Mouse (Mus musculus) stomach, embryonic 15.5 days (tissue): ENCODE results near the gene Tnfsf18. TPM values are rescaled to one million over a fixed set of nuclear protein-coding genes. Genes with fewer than 3 reads are reported as not detected.

Experiments used
- ATAC-seq: fragments of 200-750 bp; cut with Nextera tagmentation; 2 replicates; pipeline ENCODE4 v1.8.0; 2017; ENCODE audit warnings: low read depth, moderate number of reproducible peaks, moderate TSS enrichment; ENCODE audit not compliant: insufficient read depth, low FRiP score
- H3K27ac ChIP-seq: fragments of 300-500 bp; sonication (generic); 2 replicates; pipeline ENCODE4 v1.5.1; 2015; ENCODE audit warnings: mild to moderate bottlenecking, inconsistent platforms
- H3K27me3 ChIP-seq: fragments of 300-500 bp; sonication (generic); replicated peaks from 2 replicates; pipeline ENCODE4 v1.6.1; 2015; ENCODE audit warnings: inconsistent platforms
- H3K36me3 ChIP-seq: fragments of 300-500 bp; sonication (generic); 2 replicates; pipeline ENCODE4 v1.6.1; 2015; ENCODE audit warnings: inconsistent platforms
- H3K4me1 ChIP-seq: fragments of 300-500 bp; sonication (generic); 2 replicates; pipeline ENCODE4 v1.6.1; 2015; ENCODE audit warnings: inconsistent platforms
- H3K4me2 ChIP-seq: fragments of 300-500 bp; sonication (generic); 2 replicates; pipeline ENCODE4 v1.6.1; 2015; ENCODE audit warnings: mild to moderate bottlenecking, inconsistent platforms
- H3K4me3 ChIP-seq: fragments of 300-500 bp; sonication (generic); replicated peaks from 2 replicates; pipeline ENCODE4 v1.5.1; 2015; ENCODE audit warnings: inconsistent platforms
- H3K9ac ChIP-seq: fragments of 300-500 bp; sonication (generic); 2 replicates; pipeline ENCODE4 v1.6.1; 2015; ENCODE audit warnings: inconsistent platforms
- H3K9me3 ChIP-seq: fragments of 300-500 bp; sonication (generic); 2 replicates; pipeline ENCODE4 v1.6.1; 2016; ENCODE audit warnings: inconsistent platforms
- WGBS: fragments of 180-500 bp; shearing (Covaris S2); methylation state at CpG from one replicate; pipeline ENCODE4 v1.1.7; 2015; 5-methylcytosine and 5-hydroxymethylcytosine counted together
- polyA plus RNA-seq: library from polyadenylated mRNA; unstranded; fragments of >200 nt; fragmentation: Nextera tagmentation; extraction: Ambion mirVana; gene quantifications from 2 replicates; pipeline ENCODE4 v1.2.1, GENCODE M21; 2015

Tnfsf18 gene
- polyA plus RNA-seq, 1 experiment from 2014 or later: 0.12 TPM

DNA sequence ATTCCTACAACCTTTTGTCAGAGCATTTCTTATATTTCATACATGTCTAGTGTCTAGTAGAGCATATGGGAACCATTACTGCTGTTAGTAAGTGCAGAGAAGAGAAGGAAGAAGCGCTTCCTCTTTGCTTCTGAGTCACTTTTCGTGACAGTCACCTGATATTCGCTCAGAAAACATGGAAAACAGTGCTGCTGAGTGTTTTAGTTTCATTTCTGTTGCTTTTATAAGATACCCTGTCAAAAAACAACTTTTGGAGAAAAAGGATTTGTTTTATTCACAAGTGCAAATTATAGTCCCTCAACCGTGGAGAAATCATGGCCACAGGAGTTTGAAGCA, 6.3 kb downstream of the Tnfsf18 start:
- H3K27ac ChIP-seq: no peak overlapping the region
- H3K27me3 ChIP-seq: no peaks in the 10 kb centered on the region
- no peaks in the 10 kb centered on the region for H3K4me1 ChIP-seq
- ATAC-seq: no peak
- H3K4me2 ChIP-seq: no peak overlapping the region
- WGBS: 77% methylated on average over 4 of the region's 4 CpGs
- H3K36me3 ChIP-seq: no peaks in the 10 kb centered on the region
- no peaks in the 10 kb centered on the region for H3K9me3 ChIP-seq
- H3K9ac ChIP-seq: no peak overlapping the region
- no peak overlapping the region for H3K4me3 ChIP-seq

DNA sequence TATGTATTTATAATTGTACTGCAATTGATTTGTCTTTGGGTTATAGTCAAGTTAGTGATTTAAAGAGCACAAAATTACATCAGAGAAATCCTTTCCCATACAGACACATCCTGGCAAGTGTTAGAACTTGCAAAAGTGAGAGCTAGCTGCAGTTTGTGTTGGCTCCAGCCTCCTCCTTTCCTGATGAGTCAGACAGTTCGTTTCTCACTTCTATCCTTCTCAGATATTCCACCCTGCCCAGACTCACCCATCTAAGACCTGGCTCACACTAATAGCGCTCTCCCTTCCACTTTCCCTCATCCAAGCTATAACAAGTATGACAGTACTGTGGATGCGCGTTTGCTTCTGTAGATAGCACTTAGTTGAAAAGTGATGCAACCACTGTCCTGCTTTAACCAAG, 11.9 kb downstream of the Tnfsf18 start:
- Histone ChIP-seq H3K27me3 (no peaks in the 10 kb centered on the region), H3K4me1 (no peaks in the 10 kb centered on the region), H3K9ac (no peak overlapping the region), H3K4me3 (no peak overlapping the region), H3K27ac (no peak overlapping the region), H3K9me3 (no peaks in the 10 kb centered on the region), H3K4me2 (no peak overlapping the region), H3K36me3 (no peaks in the 10 kb centered on the region)
- WGBS: 80% methylated on average over 4 of the region's 4 CpGs
- ATAC-seq: no peak

DNA sequence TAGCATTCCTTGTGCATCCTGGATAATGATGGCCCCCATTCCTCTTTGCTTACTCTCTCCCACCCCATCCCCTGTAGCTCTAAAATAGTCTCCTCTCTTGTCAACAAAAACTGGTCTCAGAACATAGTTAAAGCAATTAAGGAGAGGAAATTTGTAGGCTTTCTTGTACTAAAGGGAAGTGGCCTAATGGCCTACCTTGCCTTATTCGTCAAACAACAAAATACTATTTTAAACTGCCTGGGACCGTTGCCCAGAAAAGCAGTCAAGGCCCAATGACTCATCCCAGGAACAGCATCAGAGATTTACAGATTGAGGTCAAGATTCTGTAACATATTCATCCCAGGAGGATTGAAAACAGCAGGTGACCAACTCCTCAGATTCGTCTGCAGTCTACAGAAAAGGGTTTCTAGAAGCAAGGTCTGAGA, 13.2 kb downstream of the Tnfsf18 start:
- Histone ChIP-seq H3K27ac (no peak overlapping the region), H3K27me3 (no peaks in the 10 kb centered on the region), H3K4me2 (no peak overlapping the region), H3K4me1 (no peaks in the 10 kb centered on the region), H3K9me3 (no peaks in the 10 kb centered on the region), H3K4me3 (no peak overlapping the region), H3K36me3 (no peaks in the 10 kb centered on the region), H3K9ac (no peak overlapping the region)
- no peak; the same call in 1 of the 2 replicates for ATAC-seq
- WGBS: 44% methylated on average over 3 of the region's 3 CpGs

DNA sequence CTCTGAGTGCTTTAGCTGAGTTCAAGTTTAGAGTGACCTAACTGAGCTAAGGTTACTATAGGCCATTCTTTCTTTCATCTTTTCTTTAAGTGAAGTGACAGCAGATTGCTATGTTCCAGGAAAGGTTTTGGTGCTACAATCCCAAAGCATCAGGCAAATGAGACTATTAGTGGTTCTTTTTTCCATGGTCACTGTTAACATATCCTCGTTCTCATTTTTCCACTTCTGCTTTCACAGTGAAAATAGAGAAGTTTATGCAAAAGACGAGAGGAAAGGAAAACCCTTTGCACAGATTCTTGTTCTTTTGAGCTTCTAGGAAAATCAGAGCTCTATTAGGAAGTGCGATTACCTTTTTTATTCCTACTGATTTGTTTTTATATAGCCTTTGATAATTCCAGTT, 22.9 kb downstream of the Tnfsf18 start:
- ATAC-seq: no peak
- Histone ChIP-seq H3K27me3 (no peaks in the 10 kb centered on the region), H3K4me1 (no peaks in the 10 kb centered on the region), H3K4me3 (no peak overlapping the region), H3K9ac (no peak overlapping the region), H3K36me3 (no peaks in the 10 kb centered on the region), H3K27ac (no peak overlapping the region), H3K9me3 (no peaks in the 10 kb centered on the region), H3K4me2 (no peak overlapping the region)
- WGBS: 70% methylated on average over 3 of the region's 3 CpGs

DNA sequence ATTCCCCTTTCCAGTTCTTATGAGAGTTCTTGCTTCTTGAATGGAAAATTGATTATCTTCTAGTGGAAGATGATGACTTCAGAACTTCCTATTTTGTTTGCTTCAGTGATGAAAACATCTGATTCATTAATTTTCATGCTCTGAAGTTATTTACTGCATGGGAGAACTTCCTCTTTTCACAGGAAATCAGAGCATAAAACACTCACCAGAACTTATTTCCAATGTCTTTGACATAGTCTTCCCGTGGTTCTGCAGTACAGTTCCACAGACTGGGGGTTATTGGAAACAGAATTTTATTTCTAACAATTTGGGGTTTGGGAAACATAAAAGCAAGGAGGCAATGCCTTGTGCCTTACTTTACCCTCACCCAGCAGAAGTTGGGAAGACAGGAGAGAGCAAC, 25.8 kb downstream of the Tnfsf18 start:
- no peak overlapping the region for H3K4me2 ChIP-seq

DNA sequence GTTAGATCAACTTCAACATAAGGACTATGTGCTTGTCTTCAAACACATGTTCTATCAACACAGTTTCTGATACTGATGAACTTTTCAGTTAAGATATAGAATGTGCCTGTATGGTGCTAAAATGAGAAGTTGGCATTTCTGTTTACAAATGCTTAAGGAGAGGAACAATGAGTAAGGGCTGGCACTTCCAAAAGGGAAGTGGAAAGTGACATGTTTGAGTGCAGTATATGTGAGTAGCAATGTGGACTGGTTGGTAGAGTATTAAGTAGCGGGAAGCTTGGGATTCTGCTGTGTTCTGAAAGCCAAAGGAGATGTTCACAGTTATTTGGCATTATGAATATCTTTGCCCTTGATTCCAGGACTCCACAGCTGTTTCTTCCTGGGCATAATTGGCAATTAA, 33.7 kb downstream of the Tnfsf18 start:
- Histone ChIP-seq H3K27me3 (no peaks in the 10 kb centered on the region), H3K27ac (no peak overlapping the region), H3K9ac (no peak overlapping the region), H3K4me2 (no peak overlapping the region), H3K36me3 (no peaks in the 10 kb centered on the region), H3K4me1 (no peaks in the 10 kb centered on the region), H3K9me3 (no peaks in the 10 kb centered on the region), H3K4me3 (no peak overlapping the region)
- no peak for ATAC-seq
- 85% methylated on average over 1 of the region's 1 CpGs for WGBS

More for the DNA sequence above, 25.8 kb downstream of the Tnfsf18 start:
- H3K4me1 ChIP-seq: no peaks in the 10 kb centered on the region
- no peaks in the 10 kb centered on the region for H3K9me3 ChIP-seq
- no peak for ATAC-seq
- no peaks in the 10 kb centered on the region for H3K27me3 ChIP-seq
- WGBS: 58% methylated on average over 1 of the region's 1 CpGs
- H3K27ac ChIP-seq: no peak overlapping the region
- no peaks in the 10 kb centered on the region for H3K36me3 ChIP-seq
- no peak overlapping the region for H3K4me3 ChIP-seq
- no peak overlapping the region for H3K9ac ChIP-seq

DNA sequence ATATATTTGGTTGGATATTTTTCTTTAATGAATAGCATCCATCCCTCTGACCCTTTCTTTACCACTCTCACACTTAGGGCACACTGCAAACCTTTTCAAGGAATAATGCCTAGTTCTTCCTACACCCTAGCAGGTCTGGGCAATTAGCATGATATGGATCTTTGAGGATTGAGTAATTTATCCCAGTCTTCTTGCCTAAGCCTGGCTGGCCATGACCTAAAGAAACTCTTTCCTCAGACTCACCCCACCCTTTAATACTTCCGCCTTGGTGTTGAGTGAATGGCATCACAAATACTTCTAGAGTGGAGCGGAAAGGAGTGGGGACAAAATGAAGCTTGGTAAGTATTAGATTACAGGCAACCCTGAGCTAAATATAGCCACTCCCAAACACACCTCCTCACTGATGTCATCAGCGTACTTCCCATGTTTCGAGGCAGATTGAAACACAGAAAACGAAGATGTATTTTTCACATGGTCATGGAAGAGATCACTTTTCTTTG, 56.2 kb downstream of the Tnfsf18 start:
- WGBS: 89% methylated on average over 5 of the region's 5 CpGs
- no peak overlapping the region for H3K4me2 ChIP-seq
- ATAC-seq: no peak

DNA sequence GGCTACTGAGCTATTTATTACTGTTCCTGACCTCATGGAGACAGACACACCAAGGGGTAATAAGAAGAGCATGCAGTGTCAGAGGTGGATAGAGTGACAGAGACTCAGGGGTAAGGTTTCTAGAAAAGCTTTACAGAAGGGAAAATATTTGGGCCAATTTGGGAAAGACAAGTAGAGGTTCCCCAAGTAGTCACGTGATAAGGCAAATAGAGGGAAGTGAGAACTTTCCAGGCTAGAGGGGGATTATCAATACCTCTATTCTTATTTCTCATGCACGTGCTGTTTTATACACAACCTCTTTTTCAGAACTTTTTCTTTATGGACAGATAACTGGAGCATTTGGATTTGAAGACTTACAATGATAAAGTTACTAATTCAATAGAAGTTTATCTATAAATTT, 57.6 kb downstream of the Tnfsf18 start:
- Histone ChIP-seq H3K4me2 (no peak overlapping the region), H3K27ac (no peak overlapping the region), H3K9ac (no peak overlapping the region), H3K36me3 (no peaks in the 10 kb centered on the region), H3K4me3 (no peak overlapping the region), H3K27me3 (no peaks in the 10 kb centered on the region), H3K4me1 (no peaks in the 10 kb centered on the region), H3K9me3 (no peaks in the 10 kb centered on the region)
- no peak for ATAC-seq
- 75% methylated on average over 2 of the region's 2 CpGs for WGBS

More for the DNA sequence above, 56.2 kb downstream of the Tnfsf18 start:
- H3K27me3 ChIP-seq: no peaks in the 10 kb centered on the region
- no peak overlapping the region for H3K4me3 ChIP-seq
- no peaks in the 10 kb centered on the region for H3K4me1 ChIP-seq
- H3K27ac ChIP-seq: no peak overlapping the region
- H3K9me3 ChIP-seq: no peaks in the 10 kb centered on the region
- H3K9ac ChIP-seq: no peak overlapping the region
- H3K36me3 ChIP-seq: no peaks in the 10 kb centered on the region

Other genes starting within 250 kb of the Tnfsf18 start
- 414 and 461 TPM in 2 replicates for gene Prdx6, start 243.4 kb upstream of the Tnfsf18 start, polyA plus RNA-seq
- gene Tnfsf4, start 99.2 kb upstream of the Tnfsf18 start, polyA plus RNA-seq: 0.06 and 0.23 TPM in 2 replicates